Mouse (Mus musculus) forebrain, embryonic 12.5 days (tissue): ENCODE results near the gene Chn2. TPM values are rescaled to one million over a fixed set of nuclear protein-coding genes. Genes with fewer than 3 reads are reported as not detected.

ENCODE experiments used
- ATAC-seq: fragments of 200-750 bp; cut with Nextera tagmentation; 2 replicates; pipeline ENCODE4 v1.8.0; 2017; ENCODE audit warnings: moderate TSS enrichment; ENCODE audit not compliant: low FRiP score
- H3K27ac ChIP-seq: fragments of 300-500 bp; sonication (generic); 2 replicates; pipeline ENCODE4 v1.5.1; 2016; ENCODE audit warnings: mild to moderate bottlenecking
- H3K27me3 ChIP-seq: fragments of 300-500 bp; sonication (generic); 2 replicates; pipeline ENCODE4 v1.6.1; 2016; ENCODE audit warnings: mild to moderate bottlenecking
- H3K36me3 ChIP-seq: fragments of 300-500 bp; sonication (generic); replicated peaks from 2 replicates; pipeline ENCODE4 v1.6.1; 2016; ENCODE audit warnings: mild to moderate bottlenecking
- H3K4me1 ChIP-seq: fragments of 300-500 bp; sonication (generic); 2 replicates; pipeline ENCODE4 v1.6.1; 2016
- H3K4me2 ChIP-seq: fragments of 300-500 bp; sonication (generic); 2 replicates; pipeline ENCODE4 v1.6.1; 2016; ENCODE audit warnings: mild to moderate bottlenecking, moderate library complexity
- H3K4me3 ChIP-seq: fragments of 300-500 bp; sonication (generic); replicated peaks from 2 replicates; pipeline ENCODE4 v1.5.1; 2016; ENCODE audit warnings: mild to moderate bottlenecking
- H3K9ac ChIP-seq: fragments of 300-500 bp; sonication (generic); 2 replicates; pipeline ENCODE4 v1.6.1; 2016; ENCODE audit warnings: mild to moderate bottlenecking
- H3K9me3 ChIP-seq: fragments of 300-500 bp; sonication (generic); 2 replicates; pipeline ENCODE4 v1.6.1; 2016
- WGBS: fragments of 180-500 bp; shearing (Covaris S2); methylation state at CpG from one replicate; pipeline ENCODE4 v1.1.7; 2016; 5-methylcytosine and 5-hydroxymethylcytosine counted together
- polyA plus RNA-seq: library from polyadenylated mRNA; unstranded; fragments of >200 nt; fragmentation: Nextera tagmentation; extraction: Ambion mirVana; gene quantifications from 2 replicates; pipeline ENCODE4 v1.2.1, GENCODE M21; 2016

Gene Chn2
- polyA plus RNA-seq, 1 experiment from 2014 or later = 29.8 TPM

DNA sequence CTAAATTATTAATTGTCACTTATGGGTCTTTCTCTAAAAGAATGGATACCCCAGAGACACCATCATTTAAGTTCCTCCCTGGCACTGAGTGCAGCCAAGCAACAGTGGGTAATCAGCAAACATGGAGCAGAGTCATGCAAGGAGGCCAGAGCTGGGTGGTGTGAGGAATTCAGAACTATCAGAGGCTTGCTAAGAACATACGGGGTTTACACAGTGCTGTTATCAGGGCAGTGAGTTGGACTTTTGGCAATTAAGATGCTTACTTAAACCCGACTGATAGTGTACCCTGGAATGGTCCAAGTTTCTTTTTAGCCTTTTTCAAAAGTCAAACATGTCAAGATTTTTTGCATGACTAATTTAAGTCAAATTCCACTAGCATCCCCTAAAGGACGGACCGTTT, 160.2 kb downstream of the Chn2 start:
- no peaks in the 10 kb centered on the region for H3K27me3 ChIP-seq
- H3K9ac ChIP-seq = no peak overlapping the region
- peaks cover 14% of the 10 kb centered on the region for H3K4me1 ChIP-seq
- no peaks in the 10 kb centered on the region for H3K36me3 ChIP-seq
- no peaks in the 10 kb centered on the region for H3K9me3 ChIP-seq
- WGBS = 44% methylated on average over 4 of the region's 4 CpGs
- ATAC-seq = no peak
- H3K4me2 ChIP-seq = no peak overlapping the region
- H3K4me3 ChIP-seq = no peak overlapping the region
- no peak overlapping the region for H3K27ac ChIP-seq

DNA sequence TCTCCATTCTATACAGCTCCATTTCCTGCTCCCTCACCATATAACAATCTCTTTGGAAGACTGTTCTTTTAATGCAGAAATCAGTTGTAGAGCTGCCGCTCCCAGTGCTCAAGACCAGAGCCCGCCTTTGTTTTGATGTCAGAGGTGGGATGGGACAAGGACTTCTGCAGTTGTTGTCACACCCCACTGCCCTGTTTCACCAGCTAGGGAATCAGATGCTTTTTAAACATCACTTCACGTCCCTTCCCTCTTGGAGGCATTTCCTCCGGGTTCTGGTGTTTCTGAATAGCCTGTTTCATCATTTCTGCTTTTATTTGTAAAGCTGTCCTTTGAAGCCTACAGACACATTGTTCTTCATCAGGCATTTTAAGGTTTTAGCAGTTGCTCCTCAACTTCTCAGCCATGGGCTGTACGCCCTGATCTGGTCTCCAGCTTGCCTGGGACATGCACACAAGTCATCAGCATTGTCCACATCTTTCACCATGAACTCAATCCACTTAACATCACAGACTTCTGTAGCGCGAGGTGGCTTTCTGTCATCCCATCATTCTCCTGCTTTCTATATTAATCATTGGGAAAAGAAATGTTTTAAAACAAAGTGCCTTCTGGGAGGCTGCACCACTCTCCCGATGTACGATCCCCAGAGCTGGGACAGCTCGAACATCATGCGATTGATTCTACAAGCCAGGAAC, 160.8 kb downstream of the Chn2 start:
- WGBS = 60% methylated on average over 11 of the region's 11 CpGs
- Histone ChIP-seq H3K27ac (no peak overlapping the region), H3K4me3 (no peak overlapping the region), H3K36me3 (no peaks in the 10 kb centered on the region), H3K4me1 (peaks cover 20% of the 10 kb centered on the region), H3K9ac (no peak overlapping the region), H3K4me2 (no peak overlapping the region), H3K9me3 (no peaks in the 10 kb centered on the region), H3K27me3 (no peaks in the 10 kb centered on the region)
- ATAC-seq = no peak

DNA sequence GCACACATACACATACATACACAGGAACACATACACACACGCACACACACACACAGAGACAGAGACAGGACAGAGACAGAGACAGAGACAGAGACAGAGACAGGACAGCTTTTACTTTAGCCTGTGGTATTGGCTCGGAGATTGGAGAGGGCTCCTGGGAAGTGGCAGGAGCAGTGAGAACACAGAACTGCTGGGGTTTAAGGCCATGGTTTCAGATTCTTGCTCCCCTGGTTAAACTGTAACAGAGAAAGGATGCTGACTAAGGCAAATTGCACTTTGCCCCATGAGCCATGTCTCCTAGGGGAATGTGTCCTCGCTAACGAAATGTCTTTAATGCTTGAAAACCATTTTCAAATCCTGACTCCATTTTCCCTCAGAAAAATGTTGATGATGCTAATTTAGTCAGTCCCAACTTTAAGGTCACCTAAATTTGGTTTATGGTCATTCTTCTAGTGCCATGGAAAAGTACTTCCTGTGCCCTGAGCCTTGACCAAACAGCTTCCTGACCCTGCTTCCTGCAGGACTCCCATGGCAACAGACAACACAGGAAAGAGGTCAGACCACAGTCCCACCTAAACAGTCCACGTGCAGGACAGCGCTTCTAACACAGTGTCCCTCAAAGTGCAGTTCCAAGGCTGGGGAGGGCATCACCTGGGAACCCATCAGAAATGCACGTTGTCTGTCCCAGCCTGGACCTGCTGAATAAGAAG, 163.1 kb downstream of the Chn2 start:
- Histone ChIP-seq H3K27ac (no peak overlapping the region), H3K27me3 (no peaks in the 10 kb centered on the region), H3K4me2 (no peak overlapping the region), H3K9ac (no peak overlapping the region), H3K4me1 (peaks cover 35% of the 10 kb centered on the region), H3K36me3 (no peaks in the 10 kb centered on the region), H3K4me3 (no peak overlapping the region), H3K9me3 (no peaks in the 10 kb centered on the region)
- ATAC-seq = no peak
- WGBS = 85% methylated on average over 7 of the region's 7 CpGs

DNA sequence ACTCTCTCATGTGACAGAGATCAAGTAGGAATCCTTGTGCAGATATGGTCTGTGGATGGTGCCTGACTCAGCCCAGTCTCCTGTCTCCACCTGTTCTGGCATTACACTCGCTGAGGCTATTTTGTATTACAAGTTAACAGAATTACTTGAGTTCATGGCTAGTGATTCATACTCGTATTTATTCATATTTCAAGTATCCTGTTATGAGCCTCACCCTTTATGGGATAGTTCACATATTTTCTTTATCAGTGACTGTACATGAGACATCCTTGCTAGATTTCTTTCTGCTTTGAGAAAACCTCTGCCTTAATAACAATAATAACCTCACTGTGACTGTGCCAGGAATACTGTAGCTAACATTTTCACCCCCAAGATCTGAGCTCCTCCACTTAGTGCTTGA, 164.0 kb downstream of the Chn2 start:
- Histone ChIP-seq H3K4me1 (peaks cover 35% of the 10 kb centered on the region), H3K36me3 (no peaks in the 10 kb centered on the region), H3K9ac (no peak overlapping the region), H3K27me3 (peaks cover 5% of the 10 kb centered on the region; the same call in 1 of the 2 replicates), H3K27ac (no peak overlapping the region), H3K4me3 (no peak overlapping the region), H3K9me3 (no peaks in the 10 kb centered on the region), H3K4me2 (no peak overlapping the region)
- no peak for ATAC-seq
- 84% methylated on average over 2 of the region's 2 CpGs for WGBS

DNA sequence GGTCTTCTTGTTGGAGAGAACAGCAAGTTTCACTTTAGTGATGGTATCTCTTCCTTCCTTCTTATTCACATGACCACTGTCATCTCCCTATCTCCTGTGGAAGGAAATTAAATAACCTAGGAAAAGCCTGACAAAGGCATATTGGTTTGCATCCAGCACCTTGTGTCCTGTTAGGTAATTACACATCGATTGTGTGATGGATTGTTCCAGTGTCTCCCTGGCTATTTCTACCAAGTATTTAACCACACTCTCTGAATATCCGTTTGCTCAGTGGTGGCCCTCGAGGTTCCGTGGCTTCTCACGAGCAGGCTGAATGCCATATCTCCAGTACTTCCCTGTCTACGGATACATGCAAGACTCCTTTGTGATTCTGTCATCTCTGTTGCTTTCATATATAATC, 164.6 kb downstream of the Chn2 start:
- Histone ChIP-seq H3K27me3 (peaks cover 5% of the 10 kb centered on the region; the same call in 1 of the 2 replicates), H3K27ac (no peak overlapping the region), H3K9ac (no peak overlapping the region), H3K9me3 (no peaks in the 10 kb centered on the region), H3K4me3 (no peak overlapping the region), H3K4me1 (peaks cover 35% of the 10 kb centered on the region), H3K36me3 (no peaks in the 10 kb centered on the region), H3K4me2 (no peak overlapping the region)
- ATAC-seq = no peak
- WGBS = 92% methylated on average over 6 of the region's 6 CpGs

DNA sequence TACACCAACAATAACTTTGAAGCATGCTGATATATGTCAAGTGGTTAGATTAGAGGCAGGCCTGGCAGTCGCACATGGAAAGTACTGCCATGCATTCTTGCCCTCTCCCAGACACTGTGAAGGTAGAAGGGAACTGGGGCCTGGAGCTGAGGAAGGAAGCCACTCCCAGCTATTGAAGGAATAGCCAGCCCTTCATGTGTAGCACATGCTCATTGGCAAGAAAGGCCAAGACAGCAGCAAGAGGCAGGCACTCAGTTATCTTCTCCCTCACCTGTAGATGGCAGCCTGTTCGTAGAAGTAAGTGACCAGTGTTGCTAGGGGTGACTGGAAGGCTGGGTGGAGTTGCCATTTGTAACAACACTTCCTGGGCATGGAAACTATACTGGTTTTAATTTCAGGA, 165.6 kb downstream of the Chn2 start:
- Histone ChIP-seq H3K27ac (no peak overlapping the region), H3K4me1 (peaks cover 29% of the 10 kb centered on the region), H3K9ac (no peak overlapping the region), H3K4me3 (no peak overlapping the region), H3K4me2 (no peak overlapping the region), H3K36me3 (no peaks in the 10 kb centered on the region), H3K9me3 (no peaks in the 10 kb centered on the region), H3K27me3 (peaks cover 5% of the 10 kb centered on the region; the same call in 1 of the 2 replicates)
- 29% methylated on average over 2 of the region's 2 CpGs for WGBS
- no peak for ATAC-seq

DNA sequence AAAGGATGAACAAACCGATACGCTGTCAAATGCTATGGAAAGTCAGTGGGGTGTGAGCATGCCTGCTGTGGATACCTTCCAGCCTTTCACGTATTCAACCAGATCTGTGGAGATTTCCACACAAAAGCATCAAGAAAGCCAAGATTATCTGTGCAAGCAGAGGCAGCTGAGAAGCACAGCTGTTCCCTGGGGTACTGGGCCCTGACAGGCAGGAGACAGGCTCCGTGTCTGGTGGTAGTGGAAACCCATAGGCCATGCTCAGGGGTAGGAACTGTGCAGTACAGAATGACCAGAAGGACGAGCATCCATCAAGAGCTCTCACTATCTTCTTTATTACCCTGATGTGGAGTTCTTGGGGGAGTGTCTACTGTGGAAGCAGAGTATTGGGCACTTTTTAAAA, 166.1 kb downstream of the Chn2 start:
- peaks cover 28% of the 10 kb centered on the region for H3K4me1 ChIP-seq
- no peak overlapping the region for H3K4me3 ChIP-seq
- H3K27ac ChIP-seq = no peak overlapping the region
- no peak for ATAC-seq
- peaks cover 5% of the 10 kb centered on the region; the same call in 1 of the 2 replicates for H3K27me3 ChIP-seq
- H3K36me3 ChIP-seq = no peaks in the 10 kb centered on the region
- H3K9me3 ChIP-seq = no peaks in the 10 kb centered on the region
- 33% methylated on average over 5 of the region's 5 CpGs for WGBS
- H3K9ac ChIP-seq = no peak overlapping the region
- H3K4me2 ChIP-seq = no peak overlapping the region

DNA sequence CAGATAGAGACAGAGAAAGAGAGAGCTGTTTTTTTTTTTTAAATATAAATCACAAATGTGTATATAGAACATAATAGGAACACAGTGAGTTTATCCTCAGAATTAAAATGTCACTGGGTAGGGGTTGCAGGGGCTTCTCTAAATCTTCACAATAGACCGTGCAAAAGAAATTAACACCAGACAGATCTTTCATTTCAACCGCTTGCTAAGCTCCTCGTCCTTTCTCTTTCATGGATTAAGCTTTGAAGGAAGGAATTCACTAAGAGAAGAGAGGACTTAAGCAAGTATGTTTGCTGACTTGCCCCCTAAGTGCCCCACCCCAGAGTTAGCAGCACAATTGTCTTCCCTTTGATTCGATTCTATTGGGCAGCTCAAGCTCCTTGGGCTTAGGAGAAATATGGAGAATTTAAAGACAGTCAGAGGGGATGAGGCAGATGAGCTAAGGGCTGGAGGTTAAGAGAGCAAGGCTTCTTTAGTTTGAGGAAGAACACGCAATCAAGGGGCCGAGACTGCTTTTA, 166.9 kb downstream of the Chn2 start:
- peaks cover 32% of the 10 kb centered on the region for H3K4me1 ChIP-seq
- H3K27ac ChIP-seq = no peak overlapping the region
- no peak overlapping the region for H3K9ac ChIP-seq
- no peak for ATAC-seq
- no peak overlapping the region for H3K4me3 ChIP-seq
- no peak overlapping the region for H3K4me2 ChIP-seq
- H3K36me3 ChIP-seq = no peaks in the 10 kb centered on the region
- H3K9me3 ChIP-seq = no peaks in the 10 kb centered on the region
- peaks cover 5% of the 10 kb centered on the region; the same call in 1 of the 2 replicates for H3K27me3 ChIP-seq
- 13% methylated on average over 6 of the region's 6 CpGs for WGBS

DNA sequence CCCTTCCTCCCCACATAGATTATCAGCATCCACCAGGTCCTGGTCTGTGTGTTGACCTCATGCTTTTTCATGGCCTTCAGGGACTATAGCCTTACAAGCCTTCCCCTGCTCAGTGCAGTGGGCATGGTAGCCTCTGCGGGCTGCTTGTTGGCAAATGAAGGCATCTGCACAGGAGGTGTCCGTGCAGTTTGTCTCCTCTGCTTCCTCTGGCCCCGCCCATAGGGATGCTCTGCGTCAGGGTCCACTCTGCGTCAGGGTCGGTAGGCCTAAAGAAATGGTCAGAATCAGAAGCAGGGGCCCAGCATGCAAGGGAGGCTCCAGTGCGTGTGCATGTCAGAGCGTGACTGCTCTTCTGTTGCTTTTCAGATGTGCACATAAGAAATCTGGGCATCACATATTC, 169.4 kb downstream of the Chn2 start:
- Histone ChIP-seq H3K4me3 (no peak overlapping the region), H3K27ac (no peak overlapping the region), H3K27me3 (peaks cover 8% of the 10 kb centered on the region; the same call in 1 of the 2 replicates), H3K4me1 (peaks cover 37% of the 10 kb centered on the region), H3K9me3 (no peaks in the 10 kb centered on the region), H3K36me3 (no peaks in the 10 kb centered on the region), H3K4me2 (no peak overlapping the region), H3K9ac (no peak overlapping the region)
- 83% methylated on average over 8 of the region's 8 CpGs for WGBS
- ATAC-seq = no peak

DNA sequence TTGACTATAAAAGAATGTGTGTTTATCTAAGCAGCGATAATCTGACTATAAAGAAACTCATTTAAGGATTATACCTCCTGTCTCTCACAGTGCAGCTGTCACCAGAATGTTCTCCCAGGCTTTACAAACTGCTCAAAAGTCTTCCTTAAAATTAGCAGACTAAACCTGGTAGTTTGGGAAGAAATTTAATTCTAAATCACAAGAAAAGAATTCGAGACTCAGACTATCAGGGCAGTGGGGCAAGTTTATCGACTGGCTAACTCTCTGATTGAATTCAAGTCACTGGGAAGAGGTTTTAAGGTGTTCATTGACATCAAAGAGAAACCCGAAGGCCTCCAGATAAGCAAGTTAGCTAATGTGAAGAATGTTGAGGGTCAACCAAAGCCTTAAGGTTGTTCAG, 171.6 kb downstream of the Chn2 start:
- ATAC-seq = no peak
- Histone ChIP-seq H3K27ac (0 out of 2 replicates have a peak overlapping the region, but pooled peaks have one; percentile 31), H3K36me3 (no peaks in the 10 kb centered on the region), H3K4me2 (no peak overlapping the region), H3K4me3 (no peak overlapping the region), H3K27me3 (peaks cover 8% of the 10 kb centered on the region; the same call in 1 of the 2 replicates), H3K9me3 (no peaks in the 10 kb centered on the region), H3K4me1 (peaks cover 22% of the 10 kb centered on the region), H3K9ac (no peak overlapping the region)
- 29% methylated on average over 4 of the region's 4 CpGs for WGBS

DNA sequence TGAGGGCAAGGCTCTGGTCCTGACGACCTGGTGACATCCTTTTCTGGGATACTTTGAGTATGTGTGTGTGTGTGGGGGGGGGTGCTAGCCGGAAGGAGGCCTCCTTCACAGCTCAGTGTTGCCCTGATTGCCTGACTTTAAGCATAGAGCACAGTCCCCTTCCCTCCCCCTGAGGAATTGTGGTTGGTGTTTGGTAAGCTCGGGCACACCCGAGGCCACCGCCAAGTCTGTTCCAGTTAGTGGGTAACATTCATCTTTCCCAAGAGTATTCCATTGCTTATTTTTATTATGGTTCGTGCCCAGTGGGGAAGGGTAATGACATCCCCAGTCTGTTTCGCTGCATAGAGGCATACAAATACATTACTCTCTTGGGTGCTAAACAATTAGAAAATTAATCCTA, 172.6 kb downstream of the Chn2 start:
- Histone ChIP-seq H3K27ac (no peak overlapping the region), H3K27me3 (peaks cover 8% of the 10 kb centered on the region; the same call in 1 of the 2 replicates), H3K4me3 (no peak overlapping the region), H3K36me3 (no peaks in the 10 kb centered on the region), H3K9me3 (no peaks in the 10 kb centered on the region), H3K9ac (no peak overlapping the region), H3K4me2 (no peak overlapping the region), H3K4me1 (peaks cover 16% of the 10 kb centered on the region)
- no peak for ATAC-seq
- WGBS = 77% methylated on average over 7 of the region's 7 CpGs

DNA sequence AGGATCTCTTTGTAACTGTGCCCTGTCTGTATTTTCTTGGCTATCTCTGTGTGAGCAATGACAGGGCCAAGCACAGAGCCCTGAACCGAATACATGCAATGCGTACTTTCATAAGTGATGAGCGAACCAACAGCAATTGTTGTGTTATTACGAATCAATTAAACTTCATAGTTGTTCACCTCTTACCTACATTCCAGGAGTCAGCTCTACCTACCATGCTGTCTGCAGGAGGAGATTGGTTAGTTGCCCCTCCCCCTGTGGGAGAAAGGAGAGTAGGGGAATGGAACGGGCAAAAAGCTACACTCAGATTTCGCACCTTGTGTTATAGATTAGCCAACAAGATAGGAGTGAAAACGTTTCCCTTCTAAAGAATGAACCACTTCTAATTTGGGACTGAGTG, 174.4 kb downstream of the Chn2 start:
- Histone ChIP-seq H3K9me3 (no peaks in the 10 kb centered on the region), H3K36me3 (no peaks in the 10 kb centered on the region), H3K4me1 (peaks cover 16% of the 10 kb centered on the region), H3K9ac (no peak overlapping the region), H3K4me2 (no peak overlapping the region), H3K4me3 (no peak overlapping the region), H3K27me3 (0 out of 2 replicates have a peak, but pooled peaks cover 3% of the 10 kb centered on the region), H3K27ac (no peak overlapping the region)
- ATAC-seq = no peak
- WGBS = 89% methylated on average over 7 of the region's 7 CpGs
